Mouse (Mus musculus) MEL (cell line): ENCODE measurements around the gene Crybg3. TPM values are rescaled to one million over a fixed set of nuclear protein-coding genes. Genes with fewer than 3 reads are reported as not detected.

ENCODE experiments used
- DNase-seq: peaks from one replicate; pipeline ENCODE4 v3.0.0; 2011; ENCODE audit warnings: low read depth, low spot score
- H3K27ac ChIP-seq: 2 replicates; pipeline ENCODE4 v1.5.1; 2012; ENCODE audit warnings: low read depth, mild to moderate bottlenecking, control low read depth, low read length, moderate library complexity; ENCODE audit not compliant: control insufficient read depth
- H3K27me3 ChIP-seq, 2 experiments: fragments of 150-350 bp in 1 of 2; sonication (generic) in 1 of 2; 2 replicates each; pipeline ENCODE4 v1.6.1; 2012; ENCODE audit warnings: low read length in 2 of 2, mild to moderate bottlenecking in 2 of 2, improper control_type of control experiment in 1 of 2, moderate library complexity in 1 of 2; ENCODE audit not compliant: insufficient read depth in 2 of 2, control insufficient read depth in 1 of 2
- H3K36me3 ChIP-seq, 2 experiments: 2 replicates each; pipeline ENCODE4 v1.6.1; 2012 to 2014; ENCODE audit warnings: low read length in 2 of 2, improper control_type of control experiment in 1 of 2, inconsistent platforms in 1 of 2, mild to moderate bottlenecking in 1 of 2; ENCODE audit not compliant: insufficient read depth in 2 of 2, control insufficient read depth in 1 of 2
- H3K4me1 ChIP-seq, 2 experiments: fragments of 150-350 bp in 1 of 2; sonication (generic) in 1 of 2; 2 replicates each; pipeline ENCODE4 v1.6.1; 2012; ENCODE audit warnings: low read length in 2 of 2, improper control_type of control experiment in 1 of 2, mild to moderate bottlenecking in 1 of 2; ENCODE audit not compliant: insufficient read depth in 2 of 2, control insufficient read depth in 1 of 2
- H3K4me3 ChIP-seq, 2 experiments: fragments of 150-350 bp in 1 of 2; sonication (generic) in 1 of 2; 2 replicates each; pipeline ENCODE4 v1.5.1; 2012; ENCODE audit warnings: low read depth in 2 of 2, low read length in 2 of 2, mild to moderate bottlenecking in 2 of 2, moderate library complexity in 2 of 2, control low read depth in 1 of 2, improper control_type of control experiment in 1 of 2; ENCODE audit not compliant: control insufficient read depth in 1 of 2, insufficient read depth in 1 of 2
- H3K79me2 ChIP-seq: 2 replicates; pipeline ENCODE4 v1.6.1; 2012; ENCODE audit warnings: mild to moderate bottlenecking, low read length, moderate library complexity; ENCODE audit not compliant: control insufficient read depth, poor library complexity, insufficient read depth
- H3K9ac ChIP-seq: 2 replicates; pipeline ENCODE4 v1.6.1; 2012; ENCODE audit warnings: low read depth, mild to moderate bottlenecking, control low read depth, low read length, moderate library complexity; ENCODE audit not compliant: control insufficient read depth, poor library complexity, severe bottlenecking
- H3K9me3 ChIP-seq: fragments of 150-350 bp; sonication (generic); replicated peaks from 2 replicates; pipeline ENCODE4 v1.6.1; 2012; ENCODE audit warnings: mild to moderate bottlenecking, low read length, improper control_type of control experiment, moderate library complexity; ENCODE audit not compliant: insufficient read depth
- BHLHE40 ChIP-seq: IDR thresholded peaks from 2 replicates; pipeline ENCODE4 v1.6.1; 2012; ENCODE audit warnings: low read depth, mild to moderate bottlenecking, inconsistent platforms, low read length, improper control_type of control experiment, borderline replicate concordance
- CHD2 ChIP-seq: IDR thresholded peaks from 2 replicates; pipeline ENCODE4 v1.6.1; 2011; ENCODE audit warnings: low read length, improper control_type of control experiment
- E2F4 ChIP-seq: IDR thresholded peaks from 2 replicates; pipeline ENCODE4 v1.6.1; 2011; ENCODE audit warnings: low read depth, low read length, improper control_type of control experiment, borderline replicate concordance
- ELF1 ChIP-seq: IDR thresholded peaks from 2 replicates; pipeline ENCODE4 v1.6.1; 2014; ENCODE audit warnings: low read depth, mild to moderate bottlenecking, inconsistent platforms, low read length, improper control_type of control experiment, moderate library complexity
- GABPA ChIP-seq: IDR thresholded peaks from 2 replicates; pipeline ENCODE4 v1.6.1; 2012; ENCODE audit warnings: low read depth, mild to moderate bottlenecking, inconsistent platforms, low read length, improper control_type of control experiment, moderate library complexity
- JUND ChIP-seq: IDR thresholded peaks from 2 replicates; pipeline ENCODE4 v1.6.1; 2011; ENCODE audit warnings: low read depth, mild to moderate bottlenecking, improper control_type of control experiment, low read length
- MAFK ChIP-seq: IDR thresholded peaks from 2 replicates; pipeline ENCODE4 v1.6.1; 2011; ENCODE audit warnings: low read depth, mild to moderate bottlenecking, low read length, improper control_type of control experiment, borderline replicate concordance
- MAX ChIP-seq: IDR thresholded peaks from 2 replicates; pipeline ENCODE4 v1.6.1; 2011; ENCODE audit warnings: low read length, improper control_type of control experiment
- MAZ ChIP-seq: IDR thresholded peaks from 2 replicates; pipeline ENCODE4 v1.6.1; 2012; ENCODE audit warnings: low read depth, mild to moderate bottlenecking, inconsistent platforms, low read length, improper control_type of control experiment
- MEF2A ChIP-seq: IDR thresholded peaks from 2 replicates; pipeline ENCODE4 v1.6.1; 2014; ENCODE audit warnings: low read depth, mild to moderate bottlenecking, inconsistent platforms, low read length, improper control_type of control experiment; ENCODE audit not compliant: poor library complexity, insufficient replicate concordance, severe bottlenecking; ENCODE audit errors: extremely low read depth
- MXI1 ChIP-seq: IDR thresholded peaks from 2 replicates; pipeline ENCODE4 v1.6.1; 2011; ENCODE audit warnings: mild to moderate bottlenecking, low read depth, low read length, improper control_type of control experiment
- MYC ChIP-seq: IDR thresholded peaks from 2 replicates; pipeline ENCODE4 v1.6.1; 2011; ENCODE audit warnings: low read depth, mild to moderate bottlenecking, low read length, improper control_type of control experiment, moderate library complexity
- NRF1 ChIP-seq: IDR thresholded peaks from 2 replicates; pipeline ENCODE4 v1.6.1; 2014; ENCODE audit warnings: low read depth, mild to moderate bottlenecking, inconsistent platforms, low read length, improper control_type of control experiment, moderate library complexity; ENCODE audit not compliant: poor library complexity, insufficient read depth, severe bottlenecking
- POLR2A ChIP-seq, 2 experiments: IDR thresholded peaks; 2 replicates each; pipeline ENCODE4 v1.6.1; 2011 to 2012; ENCODE audit warnings: low read length in 2 of 2, mild to moderate bottlenecking in 2 of 2, control low read depth in 1 of 2, improper control_type of control experiment in 1 of 2, low read depth in 1 of 2, moderate library complexity in 1 of 2; ENCODE audit not compliant: control insufficient read depth in 1 of 2, insufficient read depth in 1 of 2, poor library complexity in 1 of 2
- POLR2AphosphoS2 ChIP-seq: IDR thresholded peaks from 2 replicates; pipeline ENCODE4 v1.6.1; 2011; ENCODE audit warnings: low read length, improper control_type of control experiment
- POLR2AphosphoS5 ChIP-seq: IDR thresholded peaks from 2 replicates; pipeline ENCODE4 v1.6.1; 2012; ENCODE audit warnings: low read depth, borderline replicate concordance, mild to moderate bottlenecking, inconsistent platforms, low read length, moderate library complexity, mixed read lengths
- RCOR1 ChIP-seq: IDR thresholded peaks from 2 replicates; pipeline ENCODE4 v1.6.1; 2012; ENCODE audit warnings: low read depth, mild to moderate bottlenecking, inconsistent platforms, low read length, improper control_type of control experiment
- SIN3A ChIP-seq: IDR thresholded peaks from 2 replicates; pipeline ENCODE4 v1.6.1; 2012; ENCODE audit warnings: low read length, improper control_type of control experiment, inconsistent platforms
- TAL1 ChIP-seq: IDR thresholded peaks from 2 replicates; pipeline ENCODE4 v1.6.1; 2012; ENCODE audit warnings: mild to moderate bottlenecking, inconsistent platforms, low read length, moderate library complexity, mixed read lengths
- TBP ChIP-seq: IDR thresholded peaks from 2 replicates; pipeline ENCODE4 v1.8.0; 2011; ENCODE audit warnings: low read depth, low read length, improper control_type of control experiment
- UBTF ChIP-seq: IDR thresholded peaks from 2 replicates; pipeline ENCODE4 v1.6.1; 2012; ENCODE audit warnings: low read depth, mild to moderate bottlenecking, inconsistent platforms, low read length, improper control_type of control experiment, moderate library complexity, borderline replicate concordance; ENCODE audit not compliant: insufficient read depth
- USF1 ChIP-seq: IDR thresholded peaks from 2 replicates; pipeline ENCODE4 v1.6.1; 2014; ENCODE audit warnings: low read depth, mild to moderate bottlenecking, inconsistent platforms, low read length, improper control_type of control experiment, moderate library complexity
- USF2 ChIP-seq, 2 experiments: IDR thresholded peaks; 2 replicates each; pipeline ENCODE4 v1.6.1; 2011 to 2012; ENCODE audit warnings: improper control_type of control experiment in 2 of 2, low read length in 2 of 2, borderline replicate concordance in 1 of 2, inconsistent platforms in 1 of 2, low read depth in 1 of 2, mild to moderate bottlenecking in 1 of 2; ENCODE audit not compliant: insufficient read depth in 1 of 2
- polyA plus RNA-seq, 2 experiments: library from polyadenylated mRNA; stranded (reverse) in 1 of 2; unstranded in 1 of 2; fragments of >175 nt in 1 of 2; fragments of >200 nt in 1 of 2; gene quantifications; 2 replicates each; pipeline versions ENCODE4 v1.2.1 to v1.2.4; 2012; ENCODE audit warnings: low replicate concordance in 2 of 2, low read depth in 1 of 2; ENCODE audit not compliant: insufficient read length in 2 of 2, insufficient read depth in 1 of 2, missing spikeins in 1 of 2
- total RNA-seq: library from RNA; depleted of rRNA; stranded (reverse); fragments of 300-350 nt; gene quantifications from 2 replicates; pipeline ENCODE4 v1.2.3, GENCODE M21; 2012; rRNA removed

Gene Crybg3
- total RNA-seq: 0.59 and 0.73 TPM in 2 replicates
- under 1 TPM in 1 of 2 experiments, not detected in 1; 0.63 TPM for polyA plus RNA-seq

DNA sequence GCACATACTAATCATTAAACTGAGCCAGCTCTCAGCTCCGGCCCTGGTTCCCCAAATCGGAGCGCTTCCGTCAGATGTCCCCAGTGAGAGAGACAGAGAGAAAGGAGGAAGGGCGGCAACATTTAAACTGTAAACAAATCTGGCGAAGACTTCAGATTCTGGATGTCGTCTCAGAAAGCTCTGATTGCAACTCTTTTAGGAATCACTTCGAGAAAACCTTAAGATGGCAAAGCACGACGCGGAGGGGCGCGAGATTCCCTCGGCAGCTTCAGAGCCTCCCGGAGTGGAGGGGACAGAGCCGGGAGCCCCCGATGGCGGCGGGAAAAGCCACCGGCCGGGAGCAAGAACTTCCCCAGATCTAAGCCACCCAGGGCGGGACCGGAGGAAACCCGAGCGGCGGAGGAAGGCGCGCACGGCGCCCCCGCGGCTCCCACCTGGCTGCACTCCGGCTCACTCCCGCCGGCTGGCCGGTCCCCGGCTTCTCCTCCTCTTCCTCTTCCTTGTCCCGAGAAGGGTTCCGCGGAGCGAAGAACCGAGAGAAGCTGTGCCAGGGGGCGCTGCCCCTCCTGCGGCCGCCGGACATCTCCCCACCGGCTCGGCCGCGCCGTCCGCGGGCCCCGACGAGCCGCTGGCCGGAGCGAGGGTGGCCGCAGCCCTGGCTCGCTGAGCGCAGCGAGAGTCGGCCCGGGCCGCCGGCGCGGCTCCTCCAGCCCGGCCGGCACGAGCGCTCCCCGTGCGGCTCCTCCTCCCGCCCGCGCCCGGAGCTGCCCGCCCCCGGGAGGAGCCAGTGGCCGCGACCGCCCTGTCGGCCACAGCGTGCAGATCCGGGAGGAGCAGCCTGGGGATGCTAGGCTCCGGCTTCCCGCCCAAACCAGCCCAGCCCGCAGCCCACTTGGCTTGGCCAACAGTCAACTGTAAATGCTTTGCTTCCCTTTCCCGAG lies at the start of gene Crybg3:
TSS of gene Crybg3 (minus strand) at position 669 of the 941 bp plus-strand sequence.
- H3K9ac ChIP-seq: no peak within 1 kb of the TSS
- no peaks in the 10 kb centered on the region for H3K79me2 ChIP-seq
- no peak within 1 kb of the TSS for H3K4me3 ChIP-seq
- H3K36me3 ChIP-seq: no peaks in the 10 kb centered on the region
- no peak for DNase-seq
- H3K27ac ChIP-seq: no peak within 1 kb of the TSS
- H3K4me1 ChIP-seq: no peaks in the 10 kb centered on the region
- no peaks in the 10 kb centered on the region for H3K9me3 ChIP-seq
- TF ChIP-seq NRF1 (no peak), RCOR1 (no peak), MAX (no peak), BHLHE40 (no peak), CHD2 (no peak), ELF1 (no peak), MXI1 (no peak), USF2 (IDR thresholded peaks at IDR 0.05; ENCODE audit: borderline replicate concordance in 1 of 2, insufficient read depth in 1 of 2, low read depth in 1 of 2, low read length in 2 of 2) (no peak), MAFK (no peak), MAZ (no peak), JUND (no peak), POLR2A (IDR thresholded peaks at IDR 0.05; ENCODE audit: control insufficient read depth in 1 of 2, insufficient read depth in 1 of 2, low read depth in 1 of 2, low read length in 2 of 2, poor library complexity in 1 of 2) (no peak), TBP (no peak), MYC (no peak), UBTF (no peak), SIN3A (no peak)
- no peaks in the 10 kb centered on the region for H3K27me3 ChIP-seq

DNA sequence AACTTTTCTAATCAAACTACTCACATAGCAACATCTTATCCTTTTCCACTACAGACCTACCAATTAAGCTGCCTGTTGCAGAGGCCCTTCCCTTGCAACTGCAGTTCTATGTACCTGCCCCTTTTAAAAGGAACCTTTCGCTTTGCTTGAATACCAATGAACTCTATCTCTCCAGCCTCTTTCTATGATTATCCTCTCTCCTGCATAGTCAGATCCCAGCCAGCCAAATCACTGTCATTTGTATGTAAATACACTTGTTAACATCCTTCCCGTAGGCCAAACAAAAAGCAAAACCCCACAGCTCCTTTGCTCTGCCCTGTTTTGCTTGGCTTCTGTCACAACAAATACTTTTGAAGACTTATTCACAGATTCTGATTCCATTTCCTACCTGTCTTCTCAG lies 43.0 kb upstream of the Crybg3 start:
- Histone ChIP-seq H3K9ac (no peak overlapping the region), H3K4me3 (no peak overlapping the region), H3K4me1 (no peaks in the 10 kb centered on the region), H3K36me3 (no peaks in the 10 kb centered on the region), H3K27me3 (peaks cover 3 to 8% of the 10 kb centered on the region in 2 experiments), H3K79me2 (no peaks in the 10 kb centered on the region), H3K9me3 (no peaks in the 10 kb centered on the region), H3K27ac (no peak overlapping the region)
- DNase-seq: no peak
- TF ChIP-seq MEF2A (no peak), GABPA (no peak), MYC (no peak), TAL1 (no peak), UBTF (no peak), E2F4 (no peak), POLR2AphosphoS2 (no peak), SIN3A (no peak), TBP (no peak), POLR2AphosphoS5 (no peak), USF1 (no peak)
